Mouse (Mus musculus): Measurements from ENCODE around the gene Acoxl.

Acoxl gene

GRCm38 (mm10) chr2:128145433-128145832 lies 306.8 kb downstream of the Acoxl start:
- no peak for DNase-seq (ENCODE audit: low spot score)

- no peak for DNase-seq (ENCODE audit: low spot score)
Measured at GRCm38 (mm10) chr2:128149596-128149995, 310.9 kb downstream of the Acoxl start.

- DNase-seq (ENCODE audit: low spot score) = no peak
Measured at GRCm38 (mm10) chr2:128152211-128152610, 313.5 kb downstream of the Acoxl start.

- DNase-seq (ENCODE audit: low spot score) = no peak
Measured at GRCm38 (mm10) chr2:128152845-128153550, 314.3 kb downstream of the Acoxl start.

GRCm38 (mm10) chr2:128153551-128153910 lies 314.9 kb downstream of the Acoxl start:
- no peak for DNase-seq (ENCODE audit: low spot score)

GRCm38 (mm10) chr2:128155412-128156066 lies 316.9 kb downstream of the Acoxl start:
- peak; percentile 41 for DNase-seq (ENCODE audit: low spot score)

GRCm38 (mm10) chr2:128156067-128156462 lies 317.4 kb downstream of the Acoxl start:
- no peak for DNase-seq (ENCODE audit: low spot score)

GRCm38 (mm10) chr2:128156557-128157412 lies 318.1 kb downstream of the Acoxl start:
- DNase-seq (ENCODE audit: low spot score) = no peak

- no peak for DNase-seq (ENCODE audit: low spot score)
Measured at GRCm38 (mm10) chr2:128158734-128159410, 320.2 kb downstream of the Acoxl start.

GRCm38 (mm10) chr2:128159619-128160125 lies 321.0 kb downstream of the Acoxl start:
- no peak for DNase-seq (ENCODE audit: low spot score)

GRCm38 (mm10) chr2:128163177-128163576 lies 324.5 kb downstream of the Acoxl start:
- DNase-seq (ENCODE audit: low spot score) = no peak

- DNase-seq (ENCODE audit: low spot score) = peak; percentile 22
Measured at GRCm38 (mm10) chr2:128166623-128167423, 328.1 kb downstream of the Acoxl start.

GRCm38 (mm10) chr2:128167930-128168329 lies 329.3 kb downstream of the Acoxl start:
- no peak for DNase-seq (ENCODE audit: low spot score)

- no peak for DNase-seq (ENCODE audit: low spot score)
Measured at GRCm38 (mm10) chr2:128169486-128169885, 330.8 kb downstream of the Acoxl start.

- DNase-seq (ENCODE audit: low spot score) = no peak
Measured at GRCm38 (mm10) chr2:128169972-128170371, 331.3 kb downstream of the Acoxl start.

- DNase-seq (ENCODE audit: low spot score) = no peak
Measured at GRCm38 (mm10) chr2:128170614-128171013, 331.9 kb downstream of the Acoxl start.

- DNase-seq (ENCODE audit: low spot score) = no peak
Measured at GRCm38 (mm10) chr2:128172266-128172665, 333.6 kb downstream of the Acoxl start.
